Mouse (Mus musculus) ES-CJ7 (cell line): ENCODE data around the gene Gm4707.
"Not testable (repeated sequence)": the region's sequence is repeated elsewhere in the genome, so short reads cannot be mapped to it uniquely, and the experiment has no call there.

Experiments used
- DNase-seq: peaks from one replicate; pipeline ENCODE4 v3.0.0; 2011; ENCODE audit warnings: low read depth, low spot score

Gm4707 gene

GRCm38 (mm10) chr17:71459818-71460217, at the start of gene Gm4707:
Gm4707 (minus strand) TSS chr17:71459918.
- no peak for DNase-seq

- no peak for DNase-seq
Measured at GRCm38 (mm10) chr17:71506832-71507231, 47.1 kb upstream of the Gm4707 start.

GRCm38 (mm10) chr17:71495784-71496183, 36.1 kb upstream of the Gm4707 start:
- DNase-seq: no peak

- no peak for DNase-seq
Measured at GRCm38 (mm10) chr17:71491332-71491686, 31.6 kb upstream of the Gm4707 start.

GRCm38 (mm10) chr17:71490666-71491331, 31.1 kb upstream of the Gm4707 start:
- DNase-seq: no peak

- no peak for DNase-seq
Measured at GRCm38 (mm10) chr17:71489703-71490461, 30.2 kb upstream of the Gm4707 start.

- DNase-seq: peak; percentile 32
Measured at GRCm38 (mm10) chr17:71486231-71486851, 26.6 kb upstream of the Gm4707 start.

GRCm38 (mm10) chr17:71485791-71486230, 26.1 kb upstream of the Gm4707 start:
- DNase-seq: no peak

- no peak for DNase-seq
Measured at GRCm38 (mm10) chr17:71484711-71485110, 25.0 kb upstream of the Gm4707 start.

GRCm38 (mm10) chr17:71483418-71484060, 23.8 kb upstream of the Gm4707 start:
- no peak for DNase-seq

- DNase-seq: peak; percentile 67
Measured at GRCm38 (mm10) chr17:71479381-71479901, 19.7 kb upstream of the Gm4707 start.

GRCm38 (mm10) chr17:71477481-71477880, 17.8 kb upstream of the Gm4707 start:
- no peak for DNase-seq

- no peak for DNase-seq
Measured at GRCm38 (mm10) chr17:71476346-71477020, 16.8 kb upstream of the Gm4707 start.

GRCm38 (mm10) chr17:71475705-71476089, 16.0 kb upstream of the Gm4707 start:
- peak; percentile 71 for DNase-seq

GRCm38 (mm10) chr17:71474762-71475704, 15.3 kb upstream of the Gm4707 start, which contains the start of gene Smchd1:
Smchd1 (minus strand) TSS chr17:71475343.
- peak; percentile 83 for DNase-seq

GRCm38 (mm10) chr17:71474128-71474527, 14.4 kb upstream of the Gm4707 start:
- DNase-seq: no peak

- DNase-seq: no peak
Measured at GRCm38 (mm10) chr17:71471261-71471660, 11.5 kb upstream of the Gm4707 start.

GRCm38 (mm10) chr17:71460312-71460711, 594 bp upstream of the Gm4707 start:
- DNase-seq: no peak

GRCm38 (mm10) chr17:71457361-71457760, 2.4 kb downstream of the Gm4707 start:
- not testable (repeated sequence) for DNase-seq

- DNase-seq: no peak
Measured at GRCm38 (mm10) chr17:71445191-71445590, 14.5 kb downstream of the Gm4707 start.
